Mouse (Mus musculus) stomach, adult 2 months (tissue): Measurements from ENCODE around the gene Olfr509. TPM values are rescaled to one million over a fixed set of nuclear protein-coding genes. Genes with fewer than 3 reads are reported as not detected.

ENCODE experiments used
- polyA plus RNA-seq: library from polyadenylated mRNA; depleted of rRNA; stranded (reverse); fragments of >200 nt; gene quantifications from 2 replicates; pipeline ENCODE4 v1.2.3, GENCODE M21; 2012; rRNA removed

Olfr509 gene
- polyA plus RNA-seq = 0.03 TPM in 1 of 2 replicates, not detected in the other

DNA sequence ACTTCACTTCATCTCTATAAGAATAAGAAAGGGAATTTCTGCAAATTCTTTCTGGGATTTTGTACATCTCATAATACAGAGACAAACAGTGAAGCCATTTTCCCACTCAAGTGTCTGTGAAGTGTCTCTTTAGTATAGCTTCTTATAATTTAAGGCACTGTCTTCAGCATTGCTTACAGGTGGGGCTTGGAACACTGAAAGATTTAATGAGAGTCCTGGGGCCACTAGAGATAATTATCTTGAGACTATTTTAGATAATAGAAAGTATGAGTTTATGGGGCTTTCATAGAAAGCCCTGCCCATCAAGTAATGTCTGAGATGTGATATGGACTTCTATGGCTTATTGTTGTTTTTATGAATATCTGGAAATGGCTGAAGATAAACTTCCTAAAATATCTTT lies at the start of gene Olfr509:
Gene Olfr509 (minus strand): TSS at position 101 of the 400 bp plus-strand sequence.

GRCm38 (mm10) chr7:108666118-108666517 lies 14.4 kb upstream of the Olfr509 start, which contains the start of gene Olfr510:
Gene Olfr510 (plus strand): TSS chr7:108666418.

DNA sequence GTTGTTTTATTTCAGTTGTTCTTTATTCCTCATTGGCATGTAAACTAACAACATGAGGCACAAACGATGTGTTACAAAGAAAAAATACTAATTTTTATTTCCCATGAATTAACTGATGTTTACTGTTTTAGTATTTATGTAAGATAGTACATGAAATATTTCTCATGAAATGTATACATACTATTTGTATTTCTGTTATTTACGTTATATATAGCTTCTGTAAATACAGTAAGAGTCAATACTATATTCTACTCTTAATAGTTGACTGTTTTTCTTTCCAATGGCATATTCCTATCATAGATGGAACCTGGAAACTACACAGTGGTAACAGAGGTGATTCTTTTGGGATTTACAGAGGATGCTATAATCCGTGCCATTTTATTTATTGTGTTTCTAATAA lies 22.0 kb downstream of the Olfr509 start, which contains the start of gene Olfr508:
Gene Olfr508 (plus strand): TSS at position 301 of the 400 bp plus-strand sequence.

GRCm38 (mm10) chr7:108621514-108621913 lies 30.2 kb downstream of the Olfr509 start, which contains the start of gene Olfr507:
Gene Olfr507 (plus strand): TSS chr7:108621814.

GRCm38 (mm10) chr7:108610487-108610886 lies 41.2 kb downstream of the Olfr509 start, which contains the start of gene Olfr506:
Gene Olfr506 (plus strand): TSS chr7:108610787.

Other genes starting within 250 kb of the Olfr509 start
- gene Olfr497, start 231.5 kb downstream of the Olfr509 start, polyA plus RNA-seq = not detected in 2 replicates
- not detected in 2 replicates for gene Olfr498, start 186.6 kb downstream of the Olfr509 start, polyA plus RNA-seq
- gene Olfr502, start 126.8 kb downstream of the Olfr509 start, polyA plus RNA-seq = not detected in 2 replicates
- not detected in 2 replicates for gene Olfr503, start 107.4 kb downstream of the Olfr509 start, polyA plus RNA-seq
- not detected in 2 replicates for gene Olfr504, start 86.1 kb downstream of the Olfr509 start, polyA plus RNA-seq
- not detected in 2 replicates for gene Olfr506, start 41.1 kb downstream of the Olfr509 start, polyA plus RNA-seq
- gene Olfr507, start 30.1 kb downstream of the Olfr509 start, polyA plus RNA-seq = not detected in 2 replicates
- gene Olfr508, start 21.9 kb downstream of the Olfr509 start, polyA plus RNA-seq = not detected in 2 replicates
- not detected in 2 replicates for gene Olfr510, start 14.5 kb upstream of the Olfr509 start, polyA plus RNA-seq
- not detected in 2 replicates for gene Olfr512, start 61.4 kb upstream of the Olfr509 start, polyA plus RNA-seq
- not detected in 2 replicates for gene Olfr513, start 99.1 kb upstream of the Olfr509 start, polyA plus RNA-seq
- gene Olfr514, start 174.1 kb upstream of the Olfr509 start, polyA plus RNA-seq = not detected in 2 replicates
- not detected in 2 replicates for gene Olfr516, start 198.6 kb upstream of the Olfr509 start, polyA plus RNA-seq
- gene Olfr517, start 220.5 kb upstream of the Olfr509 start, polyA plus RNA-seq = not detected in 2 replicates
- not detected in 2 replicates for gene Olfr518, start 233.1 kb upstream of the Olfr509 start, polyA plus RNA-seq
- gene Olfr519, start 242.5 kb upstream of the Olfr509 start, polyA plus RNA-seq = not detected in 2 replicates